Mouse (Mus musculus): ENCODE results near the gene Poc5.

Gene Poc5

DNA sequence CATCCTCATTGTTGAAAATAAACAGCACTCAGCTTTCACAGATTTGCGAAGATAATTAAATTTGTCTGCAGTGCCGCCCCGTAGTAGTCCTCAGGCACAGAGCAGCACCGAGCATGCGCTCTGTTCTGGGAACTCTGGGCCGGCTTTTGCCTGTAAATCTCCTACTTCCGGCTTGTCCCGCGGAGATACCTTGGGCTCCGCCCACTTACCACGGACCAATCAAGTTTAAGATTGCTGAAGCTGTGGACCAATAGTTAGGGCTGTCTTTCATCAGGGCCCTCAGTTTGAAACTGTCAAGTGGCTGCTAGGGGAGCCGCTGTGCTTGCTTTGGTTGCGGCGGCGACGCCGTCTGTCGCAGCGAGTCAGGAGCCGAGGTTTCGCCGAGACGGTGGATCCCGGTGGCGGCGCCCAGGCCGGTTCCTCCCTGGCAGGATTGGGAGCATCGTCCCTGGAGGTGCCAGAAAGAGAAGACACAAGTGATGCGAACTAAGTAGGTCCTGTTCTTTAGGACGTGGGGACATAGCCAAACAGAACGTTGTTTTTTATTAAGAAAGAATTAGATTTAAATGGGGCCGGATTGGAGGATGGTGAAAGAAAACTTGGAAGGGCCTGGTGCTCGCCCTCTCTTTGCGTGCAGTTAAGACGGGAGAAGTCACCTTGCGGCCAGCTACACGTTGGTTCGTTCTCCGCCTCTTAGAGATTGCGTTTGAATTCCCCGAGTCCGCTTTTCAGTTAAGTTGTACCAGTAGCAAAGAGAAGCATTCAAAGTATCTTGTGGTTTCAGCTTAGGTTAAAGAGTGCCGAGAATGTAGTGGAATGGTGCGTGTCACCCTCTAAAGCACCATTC lies at the start of gene Poc5:
Gene Poc5 (plus strand): TSS at position 253 of the 847 bp plus-strand sequence.
- peak; percentile 99 for DNase-seq (ENCODE audit: low read depth, low spot score)

DNA sequence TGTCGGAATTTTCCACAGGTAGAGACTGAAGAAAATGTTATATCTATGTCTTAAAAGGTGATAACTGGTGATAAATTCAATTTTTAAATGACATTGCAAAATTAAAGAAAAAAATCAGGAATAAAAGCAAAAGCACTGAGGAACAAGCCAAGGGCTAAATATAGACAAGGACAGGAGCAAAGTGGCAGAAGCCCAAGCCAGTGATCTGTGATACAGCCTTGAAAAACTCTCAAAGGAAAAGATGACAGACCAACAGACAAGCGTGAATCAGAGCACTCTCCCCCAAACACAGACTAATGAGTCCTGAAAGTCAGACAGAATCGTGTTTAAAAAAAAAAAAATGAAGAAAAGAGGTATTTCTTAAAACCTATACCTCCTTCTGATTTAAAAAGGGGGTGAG lies 46.6 kb upstream of the Poc5 start:
- DNase-seq (ENCODE audit: low read depth, low spot score) = no peak

DNA sequence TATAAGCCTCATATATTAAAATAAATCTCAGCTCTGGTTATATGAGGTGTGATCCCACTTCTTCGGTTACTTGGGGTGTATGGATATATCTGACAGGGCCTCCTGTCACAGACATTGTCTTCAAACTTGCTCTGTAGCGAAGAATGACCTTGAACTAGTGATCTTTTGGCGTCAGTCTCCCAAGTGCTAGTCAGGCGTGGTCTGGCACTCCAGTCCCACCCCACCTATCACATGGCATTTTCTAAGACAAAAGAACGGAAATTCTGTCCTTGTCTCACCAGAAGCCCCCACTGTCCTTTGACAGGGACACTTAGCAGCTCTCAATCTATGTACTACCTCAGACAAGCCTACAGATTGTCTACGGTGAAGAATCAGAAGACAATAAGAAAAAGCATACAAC lies 43.3 kb upstream of the Poc5 start:
- DNase-seq (ENCODE audit: low read depth, low spot score) = no peak

DNA sequence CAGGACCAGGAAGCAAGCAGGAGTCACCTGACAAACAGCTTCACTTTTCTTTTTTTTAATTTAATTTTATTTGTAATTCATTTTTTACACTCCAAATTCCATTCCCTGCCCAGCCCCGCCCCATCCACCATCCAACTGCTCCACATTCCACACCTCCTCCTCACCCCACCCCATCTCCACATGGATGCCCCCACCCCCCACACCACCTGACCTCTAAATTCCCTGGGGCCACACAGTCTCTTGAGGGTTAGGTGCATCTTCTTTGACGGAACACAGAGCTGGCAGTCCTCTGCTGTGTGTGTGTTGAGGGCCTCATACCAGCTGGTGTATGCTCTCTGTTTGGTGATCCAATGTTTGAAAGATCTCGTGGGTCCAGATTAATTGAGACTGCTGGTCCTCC lies 41.5 kb upstream of the Poc5 start:
- no peak for DNase-seq (ENCODE audit: low read depth, low spot score)

DNA sequence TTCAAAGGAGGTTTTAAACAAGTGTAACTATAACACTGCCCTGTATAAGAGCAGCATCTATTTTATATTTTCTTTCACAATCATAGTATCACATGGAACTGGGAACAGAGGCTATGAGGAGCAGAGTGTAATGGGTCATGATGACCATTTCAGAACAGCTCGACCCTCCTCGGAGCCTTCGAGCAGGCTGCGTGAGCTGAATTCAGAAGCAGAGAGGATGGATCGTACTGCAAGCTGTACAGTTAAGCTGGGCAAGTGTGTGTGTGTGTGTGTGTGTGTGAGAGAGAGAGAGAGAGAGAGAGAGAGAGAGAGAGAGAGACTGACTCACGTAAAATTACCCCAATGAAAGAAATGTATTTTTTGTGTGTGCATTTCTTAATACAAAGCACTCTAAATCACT lies 37.9 kb upstream of the Poc5 start:
- no peak for DNase-seq (ENCODE audit: low read depth, low spot score)

DNA sequence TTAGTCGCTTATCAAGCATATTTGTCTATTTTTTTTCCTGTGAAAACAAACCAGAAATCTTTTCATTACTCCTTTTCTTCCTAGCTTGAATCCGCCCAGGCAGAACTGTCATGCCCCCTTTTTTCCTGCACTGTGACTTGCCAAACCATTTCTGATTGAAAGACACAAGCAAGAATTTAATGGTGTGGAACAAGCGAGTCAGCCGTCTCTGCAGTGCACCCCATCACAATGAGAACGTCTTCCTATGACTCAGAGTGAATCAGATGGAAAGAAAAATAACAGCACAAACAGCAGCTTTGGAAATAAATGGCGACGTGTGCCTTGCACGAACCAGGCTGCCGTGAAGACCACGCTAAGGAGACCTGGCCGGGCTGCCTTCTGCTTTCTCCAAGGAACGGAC lies 36.8 kb upstream of the Poc5 start:
- no peak for DNase-seq (ENCODE audit: low read depth, low spot score)

DNA sequence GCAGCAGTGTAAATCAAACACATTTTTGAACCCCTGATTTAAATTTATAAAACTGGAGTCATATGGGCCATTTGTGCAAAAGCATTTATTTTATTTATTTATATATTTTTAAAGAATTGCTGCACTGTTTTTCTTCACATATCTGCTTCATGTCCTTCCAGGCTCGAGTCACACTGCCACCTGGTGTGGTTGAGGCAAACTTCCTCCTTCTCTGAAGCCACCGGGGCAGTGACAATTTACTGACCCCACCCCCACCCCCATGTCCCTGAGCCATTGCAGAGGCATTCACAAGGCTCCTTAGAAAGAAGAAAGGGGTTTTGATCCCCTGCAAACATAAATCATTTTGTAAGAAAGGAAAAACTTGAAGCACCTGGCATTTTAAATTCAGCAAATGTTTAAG lies 12.6 kb upstream of the Poc5 start:
- peak; percentile 58 for DNase-seq (ENCODE audit: low read depth, low spot score)

DNA sequence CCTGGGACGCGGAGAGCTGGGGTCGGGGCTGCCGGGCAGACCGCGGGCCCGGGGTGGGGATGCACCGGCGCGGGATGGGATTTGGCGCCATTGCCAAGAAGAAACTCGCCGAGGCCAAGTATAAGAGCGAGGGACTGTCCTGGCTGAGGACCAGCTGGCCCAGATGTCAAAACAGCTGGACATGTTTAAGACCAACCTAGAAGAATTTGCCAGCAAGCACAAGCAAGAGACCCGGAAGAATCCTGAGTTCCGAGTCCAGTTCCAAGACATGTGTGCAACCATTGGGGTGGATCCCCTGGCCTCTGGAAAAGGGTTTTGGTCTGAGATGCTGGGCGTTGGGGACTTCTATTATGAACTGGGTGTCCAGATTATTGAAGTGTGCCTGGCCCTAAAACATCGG lies 11.2 kb upstream of the Poc5 start:
- no peak for DNase-seq (ENCODE audit: low read depth, low spot score)

DNA sequence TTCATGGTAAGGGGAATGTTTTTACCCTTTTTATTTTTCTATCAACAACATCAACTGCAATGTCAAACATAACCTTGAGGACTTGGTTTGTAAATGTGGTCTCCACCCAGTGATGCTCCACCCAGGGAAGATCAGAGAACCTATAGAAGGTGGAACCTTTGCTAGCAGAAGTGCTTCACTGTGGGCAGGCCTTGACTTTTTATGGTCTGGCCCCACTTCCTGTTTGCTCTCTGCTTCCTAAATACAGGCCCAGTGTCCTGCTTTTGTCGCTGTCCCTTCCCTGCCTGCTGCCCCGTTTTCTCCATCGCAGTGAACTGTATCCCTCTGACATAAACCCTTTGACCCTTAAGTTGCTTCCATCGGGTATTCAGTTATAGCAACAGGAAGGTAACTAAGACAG lies 10.2 kb upstream of the Poc5 start:
- no peak for DNase-seq (ENCODE audit: low read depth, low spot score)

DNA sequence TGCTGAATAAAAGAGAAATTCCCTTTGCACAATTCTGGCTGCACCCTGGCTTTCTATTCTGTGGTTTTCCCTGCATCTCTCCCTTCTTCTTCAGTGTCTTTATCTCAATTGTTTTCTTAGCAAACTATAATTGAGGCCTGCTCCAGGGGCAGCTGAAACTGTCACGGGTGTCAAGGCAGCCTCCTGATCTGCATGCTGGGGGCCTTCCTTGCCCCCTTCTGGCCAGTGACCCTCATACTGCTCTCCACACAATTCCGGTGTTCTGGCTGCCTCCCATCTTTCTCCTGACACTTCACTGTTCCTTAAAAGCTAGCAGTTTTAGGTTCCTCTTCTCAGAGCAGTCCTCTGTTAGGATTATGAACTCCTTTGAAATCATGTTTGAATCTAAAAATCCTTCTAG lies 1.2 kb downstream of the Poc5 start:
- peak; percentile 9 for DNase-seq (ENCODE audit: low read depth, low spot score)

DNA sequence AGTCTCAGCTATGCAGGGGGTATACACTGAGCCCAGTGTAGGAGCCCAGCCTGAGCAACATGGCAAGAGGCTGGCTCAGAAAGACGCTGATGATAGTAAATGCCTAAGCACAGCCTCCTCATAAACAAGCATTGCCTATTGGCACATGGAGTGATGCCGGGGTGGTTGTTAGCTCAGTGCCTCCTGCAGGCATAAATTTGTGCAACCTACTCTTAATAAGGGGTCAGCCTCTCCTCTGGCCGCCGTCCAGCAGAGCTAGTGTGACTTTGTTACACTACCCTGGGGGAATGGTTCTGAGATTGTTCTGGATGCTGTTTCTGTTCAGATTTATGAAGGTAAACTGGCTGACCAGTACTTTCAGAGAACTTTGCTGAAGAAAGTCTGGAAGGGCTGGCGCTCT lies 13.2 kb downstream of the Poc5 start:
- DNase-seq (ENCODE audit: low read depth, low spot score) = no peak

DNA sequence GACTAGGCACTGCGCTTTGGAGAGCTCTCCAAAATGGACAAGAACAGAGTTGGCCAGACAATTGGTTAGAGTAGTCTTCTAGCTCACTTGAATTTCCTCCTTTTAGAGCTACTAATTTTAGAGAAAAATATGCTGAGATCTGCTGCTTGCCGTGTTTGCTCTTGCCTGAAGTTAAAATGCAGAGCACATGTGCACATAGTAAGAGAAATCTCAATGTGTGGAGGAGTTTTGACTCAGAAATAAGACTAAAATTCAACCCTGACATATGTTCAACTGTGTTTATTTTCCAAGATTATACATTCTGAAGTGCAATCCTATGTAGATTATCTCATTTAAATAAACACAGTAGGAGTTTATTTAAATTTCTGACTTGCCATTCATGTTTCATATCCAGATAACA lies 17.4 kb downstream of the Poc5 start:
- no peak for DNase-seq (ENCODE audit: low read depth, low spot score)

DNA sequence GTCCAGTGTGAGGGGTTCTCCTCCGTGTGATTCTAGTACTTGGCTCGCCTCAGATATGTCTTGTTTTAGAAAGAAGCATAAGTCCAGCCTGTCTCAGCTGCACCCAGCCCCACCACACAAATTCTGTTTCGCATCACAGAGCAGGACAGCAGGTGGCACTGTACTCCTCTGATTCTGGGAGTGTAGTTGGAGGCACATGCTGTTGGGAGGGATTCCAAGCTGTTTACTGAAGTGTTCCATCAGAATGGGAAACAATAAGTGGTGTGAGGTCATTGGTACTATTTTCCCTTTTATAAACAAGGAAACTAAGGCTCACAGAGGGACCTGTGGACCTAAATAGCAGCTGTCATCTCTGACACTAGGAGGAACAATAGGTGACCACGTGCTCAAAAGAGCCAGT lies 18.9 kb downstream of the Poc5 start:
- DNase-seq (ENCODE audit: low read depth, low spot score) = peak; percentile 50

DNA sequence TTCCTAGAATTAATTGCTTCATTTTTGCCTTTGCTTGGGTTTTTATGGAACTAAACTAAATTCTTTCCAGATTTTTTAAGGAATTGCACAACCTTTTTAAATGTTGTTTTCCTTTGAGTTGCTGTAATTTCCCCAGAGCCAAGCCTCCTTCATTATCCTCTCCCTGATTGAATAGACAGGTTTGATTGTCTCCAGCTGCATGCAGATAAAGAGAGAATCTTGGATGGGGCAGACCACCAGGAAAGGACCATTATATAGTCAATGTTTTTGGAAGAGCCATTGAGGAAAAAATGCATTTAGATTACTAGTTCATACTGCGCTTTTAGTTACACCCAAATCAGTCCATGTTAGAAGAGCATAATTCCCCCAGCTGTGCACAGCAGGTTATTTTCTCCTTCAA lies 20.7 kb downstream of the Poc5 start:
- no peak for DNase-seq (ENCODE audit: low read depth, low spot score)

DNA sequence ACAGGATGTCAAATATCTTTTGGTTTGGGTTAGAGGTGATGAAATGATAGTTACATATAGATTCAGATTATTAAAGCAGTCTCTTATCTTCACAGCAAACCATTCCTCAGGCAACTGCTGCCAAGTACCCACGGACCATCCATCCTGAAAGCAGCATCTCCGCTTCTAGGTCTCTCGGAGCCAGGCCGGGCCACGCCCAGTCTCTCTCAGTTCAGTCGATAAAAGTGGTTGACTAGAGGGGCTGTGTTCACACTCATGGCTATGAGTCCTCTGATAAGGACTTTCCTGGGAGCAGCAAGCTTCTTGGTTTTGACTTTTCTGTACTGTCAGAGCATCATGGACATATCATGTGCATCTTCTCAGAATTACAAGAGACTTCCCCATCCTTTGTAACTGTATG lies 26.3 kb downstream of the Poc5 start:
- DNase-seq (ENCODE audit: low read depth, low spot score) = no peak

DNA sequence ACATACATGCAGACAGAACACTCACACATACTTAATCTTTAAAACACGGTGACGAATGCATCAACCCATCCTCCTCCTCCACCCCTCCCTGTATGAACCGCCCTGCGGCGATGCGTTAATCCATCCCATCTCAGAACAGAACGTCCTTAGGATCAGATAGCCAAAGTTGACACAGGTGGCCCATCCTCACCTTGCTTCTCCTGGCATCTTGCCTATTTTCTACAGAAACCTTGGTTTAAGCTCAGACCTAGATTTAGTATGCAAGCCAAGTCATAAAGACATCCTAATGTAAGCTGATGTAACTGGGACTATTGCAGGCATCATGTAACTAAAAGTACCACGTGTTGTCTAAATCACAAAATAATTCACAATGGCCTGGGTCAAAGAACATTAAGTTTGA lies 28.3 kb downstream of the Poc5 start:
- DNase-seq (ENCODE audit: low read depth, low spot score) = no peak

DNA sequence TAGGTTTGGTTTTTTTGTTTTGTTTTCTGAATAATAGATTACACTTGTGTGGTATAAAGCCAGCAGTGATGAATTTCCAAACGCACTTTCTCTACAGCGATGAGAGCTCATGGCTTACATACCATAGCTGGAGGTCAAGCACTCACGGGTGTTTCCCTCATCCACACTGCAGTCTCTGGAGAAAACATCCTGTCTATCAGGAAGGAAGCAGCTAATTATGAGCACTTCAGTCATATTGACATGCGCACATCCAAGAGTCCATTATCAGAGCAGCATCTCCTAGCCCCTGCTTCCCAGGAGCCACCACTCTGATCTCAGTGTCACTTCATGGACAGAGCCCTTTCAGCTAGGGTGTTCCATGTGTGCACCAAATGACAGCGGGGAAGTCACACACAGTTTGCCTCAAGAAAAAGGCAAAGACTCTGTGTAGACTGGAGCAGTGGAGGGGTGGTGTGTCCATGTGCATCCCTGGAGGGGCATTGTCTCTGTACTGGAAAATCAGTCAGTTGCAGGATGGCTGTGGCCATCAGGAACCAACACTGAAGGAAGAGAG lies 29.2 kb downstream of the Poc5 start:
- DNase-seq (ENCODE audit: low read depth, low spot score) = no peak

DNA sequence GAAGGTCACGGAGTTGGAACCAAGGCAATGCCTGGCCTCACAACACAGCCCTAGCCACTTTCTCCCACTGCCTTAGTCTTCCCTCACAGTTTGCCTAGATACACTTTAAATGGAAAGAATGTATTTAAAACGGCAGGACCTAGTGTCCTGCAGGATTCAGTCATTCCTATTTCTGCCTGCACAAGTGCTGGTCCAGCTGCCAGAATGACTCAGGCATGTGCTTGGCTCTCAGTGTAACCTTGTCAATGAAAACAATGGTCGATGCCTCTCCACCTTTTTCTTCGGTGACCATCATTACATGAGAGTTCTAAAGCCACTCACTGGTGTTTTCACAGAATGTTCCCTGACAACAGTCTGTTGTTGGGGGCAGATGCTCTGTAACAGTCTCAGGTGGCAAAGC lies 30.4 kb downstream of the Poc5 start:
- no peak for DNase-seq (ENCODE audit: low read depth, low spot score)

DNA sequence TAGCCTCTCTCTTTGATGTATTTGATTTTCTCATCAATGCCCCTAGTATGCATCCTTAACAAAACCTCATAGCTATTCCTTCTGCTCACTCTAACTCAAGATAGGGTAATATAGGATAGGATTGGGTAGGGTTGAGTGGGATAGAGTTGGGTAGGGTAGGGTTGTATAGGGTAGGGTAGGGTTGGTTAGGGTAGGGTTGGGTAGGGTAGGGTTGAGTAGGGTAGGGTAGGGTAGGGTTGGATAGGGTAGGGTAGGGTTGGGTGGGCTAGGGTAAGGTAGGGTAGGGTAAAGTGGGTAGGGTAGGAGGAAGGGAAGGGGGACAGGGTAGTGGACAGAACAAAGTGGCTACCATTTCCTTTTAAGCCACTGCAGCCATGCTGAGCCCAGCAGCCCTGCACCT lies 33.1 kb downstream of the Poc5 start:
- no peak for DNase-seq (ENCODE audit: low read depth, low spot score)

DNA sequence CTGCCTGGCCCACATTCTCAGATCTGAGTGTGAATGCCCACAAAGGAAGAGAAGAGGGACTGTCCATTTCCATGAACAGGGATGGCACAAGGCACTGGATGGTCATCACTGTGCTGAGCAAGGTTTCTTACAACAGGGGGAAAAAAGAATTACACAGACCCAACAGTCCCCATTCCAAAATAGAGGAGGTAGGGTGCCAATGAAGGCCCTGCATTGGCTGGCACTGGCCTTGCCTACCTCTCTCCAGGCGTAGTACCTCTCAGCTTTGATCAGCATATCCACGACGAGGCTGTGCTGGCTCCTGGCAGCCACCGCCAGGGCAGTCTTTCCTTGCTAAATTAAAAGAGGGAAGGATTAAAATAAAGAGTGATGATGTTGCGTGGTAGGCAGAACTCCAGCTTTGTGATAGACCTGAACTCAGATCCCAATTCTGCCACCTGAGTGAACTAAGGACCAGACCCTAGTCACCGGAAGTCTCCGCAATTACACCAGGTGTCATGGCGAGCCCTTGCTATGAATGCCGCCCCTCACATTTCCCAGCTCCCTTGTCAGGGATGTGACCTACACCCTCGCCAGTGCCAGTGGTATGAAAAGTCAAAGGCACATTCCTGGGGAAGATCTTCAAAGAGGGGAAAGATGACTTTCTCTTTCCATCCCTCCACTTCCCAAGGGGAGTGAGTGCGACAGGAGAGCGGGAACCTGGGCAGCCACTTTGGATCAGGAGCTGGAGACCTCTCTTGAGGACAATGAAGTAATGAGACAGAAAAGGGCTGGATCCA lies 36.6 kb downstream of the Poc5 start:
- no peak for DNase-seq (ENCODE audit: low read depth, low spot score)

DNA sequence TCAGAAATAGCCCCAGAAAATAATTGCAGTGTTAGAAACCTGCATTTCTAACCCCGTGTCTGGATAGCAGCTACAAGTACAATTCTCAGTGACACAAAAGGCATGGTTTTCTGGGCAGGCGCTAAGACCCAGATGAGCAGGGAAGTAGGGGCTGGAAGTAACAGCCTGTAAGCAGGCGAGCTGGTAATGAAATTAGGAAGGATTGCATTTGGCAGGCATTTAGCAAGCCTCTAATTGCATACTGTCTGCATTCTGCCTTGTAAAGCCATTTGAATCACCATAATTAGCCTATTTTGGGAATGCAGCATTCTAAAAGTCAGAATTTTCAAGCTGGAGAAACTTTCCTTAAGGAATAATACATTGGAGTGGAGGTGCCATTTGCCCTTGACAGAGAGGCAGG lies 38.0 kb downstream of the Poc5 start:
- no peak for DNase-seq (ENCODE audit: low read depth, low spot score)

DNA sequence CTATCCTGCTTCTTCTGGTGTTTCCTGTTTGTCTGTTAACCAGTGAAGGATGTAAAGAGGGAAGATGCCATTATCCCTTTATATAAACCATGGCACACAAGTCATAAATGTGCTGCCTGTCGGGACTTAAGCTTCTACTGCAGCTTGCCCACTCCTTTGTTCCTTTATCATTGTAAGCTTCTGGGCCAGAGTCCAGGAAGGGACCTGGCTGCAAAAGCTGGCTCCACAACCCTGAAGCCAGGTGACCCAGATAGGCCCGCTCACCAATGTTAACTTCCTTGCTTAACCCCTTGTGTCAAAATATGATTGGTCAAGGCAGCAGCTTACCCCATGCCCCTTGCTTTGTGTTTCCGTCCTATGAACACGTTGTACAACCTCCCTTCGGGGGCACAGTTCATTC lies 40.4 kb downstream of the Poc5 start:
- no peak for DNase-seq (ENCODE audit: low read depth, low spot score)

DNA sequence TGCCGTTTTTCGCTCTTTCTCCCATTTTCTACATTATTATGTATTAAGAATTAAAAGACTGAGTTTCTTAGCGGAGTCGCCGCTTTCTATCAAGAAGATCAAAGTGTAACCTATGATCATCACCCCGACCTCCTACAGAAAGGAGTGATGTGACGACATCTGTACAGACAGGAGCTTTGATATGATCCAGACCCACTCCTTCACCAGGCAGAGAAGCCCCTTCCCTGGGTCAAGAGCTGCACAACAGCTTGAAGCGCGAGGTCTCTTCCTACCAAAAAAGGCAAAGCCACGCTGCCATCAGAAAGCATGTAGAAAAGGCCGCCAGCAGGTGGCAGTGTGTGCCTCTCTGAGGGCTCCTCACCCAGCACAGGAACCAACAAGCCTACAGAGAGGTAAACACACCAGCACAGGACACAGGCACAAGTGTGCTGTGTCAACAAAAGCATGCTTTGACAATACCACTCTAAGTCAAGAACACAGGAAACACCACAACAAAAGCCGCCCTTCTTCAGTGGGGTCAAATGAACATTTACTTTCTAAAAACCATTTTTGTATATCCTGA lies 43.6 kb downstream of the Poc5 start:
- DNase-seq (ENCODE audit: low read depth, low spot score) = peak; percentile 86
